Mouse (Mus musculus): Measurements from ENCODE around the gene Alg14.
A peak's percentile ranks its signal among the peaks of the same experiment; 100 is the strongest.

Alg14 gene

GRCm38 (mm10) chr3:121291560-121292258 is at the start of gene Alg14:
Gene Alg14, plus strand, starts transcription at chr3:121291773.
- DNase-seq (ENCODE audit: extremely low read depth, insufficient read length, low spot score) = peak; percentile 97

DNA sequence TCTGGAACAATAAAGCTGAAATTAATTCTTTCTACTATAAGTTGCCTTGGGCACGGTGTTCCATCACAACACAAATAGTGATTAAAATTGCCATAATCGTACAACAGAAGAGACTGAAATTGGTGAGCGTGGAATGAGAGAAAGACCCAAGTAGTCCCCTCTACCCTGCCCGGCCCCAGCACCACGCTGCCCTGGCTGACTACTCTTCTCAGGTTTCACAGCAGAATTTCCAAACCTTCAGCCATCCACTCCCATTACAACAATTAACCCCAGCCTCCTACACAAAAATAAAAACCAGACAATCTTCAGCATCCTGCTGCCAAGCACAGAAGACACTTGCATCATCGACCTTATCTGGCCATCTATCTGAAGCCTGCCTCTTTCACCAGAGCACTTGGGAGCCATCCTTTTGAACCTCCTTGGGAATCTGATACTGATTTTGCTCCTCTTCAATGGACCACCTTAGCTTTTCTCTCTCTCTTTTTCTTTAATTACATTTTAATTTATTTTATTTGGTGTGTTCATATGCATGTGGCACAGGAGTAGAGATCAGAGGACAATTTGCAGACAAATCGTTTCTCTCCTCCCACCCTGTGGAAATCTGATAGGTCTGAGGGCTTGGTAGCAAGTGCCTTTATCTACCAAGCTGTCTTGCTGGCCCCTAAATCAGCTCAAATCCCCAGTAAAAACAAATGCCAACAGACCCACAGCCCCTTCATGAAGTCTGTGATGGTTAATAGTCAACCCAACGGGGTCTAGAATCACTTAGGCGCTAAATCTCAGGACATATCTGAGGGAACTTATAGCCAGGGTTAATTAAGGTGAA is 49.2 kb upstream of the Alg14 start:
- DNase-seq (ENCODE audit: extremely low read depth, insufficient read length, low spot score) = no peak

- DNase-seq (ENCODE audit: extremely low read depth, insufficient read length, low spot score) = no peak
Measured at GRCm38 (mm10) chr3:121242941-121243340, 48.6 kb upstream of the Alg14 start.

DNA sequence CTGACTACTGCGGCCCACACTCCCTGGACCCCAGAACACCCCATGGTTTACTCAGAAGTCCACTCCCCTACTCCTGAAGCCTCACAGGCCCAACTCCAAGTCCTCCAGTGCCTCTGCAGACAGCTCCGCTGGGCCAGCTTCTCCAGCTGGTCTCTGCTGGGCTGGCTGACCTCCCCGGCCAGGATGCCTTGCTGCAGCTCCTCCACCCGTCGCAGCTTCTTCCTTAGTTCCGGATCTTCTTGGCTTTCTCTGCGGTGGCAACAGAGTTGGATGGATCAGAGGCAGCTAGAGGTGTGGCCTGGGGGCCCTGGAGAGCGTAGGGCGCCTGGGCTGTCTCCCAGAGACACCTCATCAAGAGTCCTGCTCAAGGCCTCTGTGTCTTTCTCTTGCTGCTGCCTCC is 41.5 kb upstream of the Alg14 start:
- DNase-seq (ENCODE audit: extremely low read depth, insufficient read length, low spot score) = no peak

DNA sequence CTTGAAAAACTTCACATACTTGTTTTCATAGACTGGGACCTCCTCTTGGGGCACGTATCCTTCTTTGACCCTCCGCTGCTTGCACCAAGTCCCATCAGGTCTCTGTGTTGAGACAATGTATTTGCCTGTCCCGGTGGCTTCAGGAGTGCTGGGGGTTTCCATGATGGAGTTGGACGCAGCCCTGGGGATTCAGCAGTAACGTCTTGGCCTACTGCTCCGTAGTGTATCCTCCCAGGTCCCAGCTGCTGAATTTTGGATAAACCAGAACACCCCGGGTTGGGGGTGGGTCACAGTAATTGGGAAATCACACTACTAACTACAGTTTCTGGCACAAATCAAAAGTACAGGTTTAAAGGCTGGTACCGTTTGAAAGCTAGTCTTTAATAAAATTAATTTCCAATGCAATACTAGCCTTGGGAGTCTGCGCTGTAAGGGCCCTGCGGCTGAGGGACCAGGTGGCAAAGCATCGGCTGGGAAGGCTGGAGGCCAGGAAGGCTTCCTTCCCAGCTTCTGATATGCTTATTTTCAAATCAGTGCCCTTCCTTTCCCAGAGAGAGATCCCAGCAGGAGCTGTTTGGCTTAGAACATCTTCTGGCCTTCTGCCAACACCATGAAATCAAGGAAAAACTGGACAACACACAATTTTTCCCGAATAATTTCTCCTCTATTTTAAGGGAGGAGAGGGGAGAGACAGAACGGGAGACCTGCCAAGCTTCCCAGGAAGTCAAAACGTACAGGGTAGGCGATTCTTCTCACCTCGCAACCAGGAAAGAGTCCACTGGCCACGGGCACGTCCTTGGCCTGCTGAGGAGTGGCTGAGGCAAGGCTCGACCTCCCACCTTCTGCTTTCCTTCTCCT is 40.8 kb upstream of the Alg14 start:
- DNase-seq (ENCODE audit: extremely low read depth, insufficient read length, low spot score) = no peak

GRCm38 (mm10) chr3:121255501-121255900 is 36.1 kb upstream of the Alg14 start:
- DNase-seq (ENCODE audit: extremely low read depth, insufficient read length, low spot score) = no peak

GRCm38 (mm10) chr3:121256131-121256530 is 35.4 kb upstream of the Alg14 start:
- DNase-seq (ENCODE audit: extremely low read depth, insufficient read length, low spot score) = no peak

- no peak for DNase-seq (ENCODE audit: extremely low read depth, insufficient read length, low spot score)
Measured at GRCm38 (mm10) chr3:121257418-121257817, 34.2 kb upstream of the Alg14 start.

GRCm38 (mm10) chr3:121258521-121259478 is 32.8 kb upstream of the Alg14 start:
- no peak for DNase-seq (ENCODE audit: extremely low read depth, insufficient read length, low spot score)

GRCm38 (mm10) chr3:121260041-121260440 is 31.5 kb upstream of the Alg14 start:
- no peak for DNase-seq (ENCODE audit: extremely low read depth, insufficient read length, low spot score)

GRCm38 (mm10) chr3:121260831-121261230 is 30.7 kb upstream of the Alg14 start:
- no peak for DNase-seq (ENCODE audit: extremely low read depth, insufficient read length, low spot score)

- DNase-seq (ENCODE audit: extremely low read depth, insufficient read length, low spot score) = no peak
Measured at GRCm38 (mm10) chr3:121261251-121261650, 30.3 kb upstream of the Alg14 start.

- no peak for DNase-seq (ENCODE audit: extremely low read depth, insufficient read length, low spot score)
Measured at GRCm38 (mm10) chr3:121261939-121262520, 29.5 kb upstream of the Alg14 start.

- no peak for DNase-seq (ENCODE audit: extremely low read depth, insufficient read length, low spot score)
Measured at GRCm38 (mm10) chr3:121262521-121263204, 28.9 kb upstream of the Alg14 start.

DNA sequence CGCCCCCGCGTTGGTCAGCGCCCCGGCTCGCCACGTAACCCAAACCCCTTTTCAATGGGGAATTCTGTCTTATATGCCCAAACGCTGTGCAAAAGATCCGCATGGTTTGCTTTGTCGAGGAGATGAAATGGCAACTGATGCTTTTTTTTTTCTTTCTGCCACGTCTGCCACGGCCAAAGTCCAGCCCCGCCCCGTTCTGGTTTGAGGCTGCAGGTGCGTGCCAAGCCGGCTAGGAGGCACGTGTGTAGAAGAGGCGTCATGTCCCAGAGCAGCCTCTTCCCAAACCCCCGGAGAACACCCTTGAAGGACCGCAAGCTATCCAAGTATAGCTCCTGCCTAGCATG is 28.4 kb upstream of the Alg14 start:
- no peak for DNase-seq (ENCODE audit: extremely low read depth, insufficient read length, low spot score)

GRCm38 (mm10) chr3:121264242-121264641 is 27.3 kb upstream of the Alg14 start:
- DNase-seq (ENCODE audit: extremely low read depth, insufficient read length, low spot score) = no peak

DNA sequence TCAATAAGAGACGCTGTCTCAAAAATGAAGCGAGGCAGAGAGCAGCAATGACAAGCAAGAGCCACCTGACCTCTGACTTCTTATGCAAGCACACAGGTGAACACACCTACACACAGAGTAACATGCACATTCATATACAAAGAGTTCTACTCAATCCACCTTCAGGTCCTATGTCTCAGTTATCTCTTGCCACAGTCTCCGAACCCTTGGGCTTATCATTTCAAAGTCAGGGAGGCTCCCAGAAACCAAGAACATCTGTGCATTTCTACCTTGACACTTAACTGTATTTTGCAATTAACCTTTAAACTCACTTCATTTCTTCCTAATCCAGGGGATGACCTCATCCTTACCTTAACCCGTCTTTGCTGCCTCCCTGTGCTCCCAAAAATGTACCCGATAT is 24.3 kb upstream of the Alg14 start:
- no peak for DNase-seq (ENCODE audit: extremely low read depth, insufficient read length, low spot score)

DNA sequence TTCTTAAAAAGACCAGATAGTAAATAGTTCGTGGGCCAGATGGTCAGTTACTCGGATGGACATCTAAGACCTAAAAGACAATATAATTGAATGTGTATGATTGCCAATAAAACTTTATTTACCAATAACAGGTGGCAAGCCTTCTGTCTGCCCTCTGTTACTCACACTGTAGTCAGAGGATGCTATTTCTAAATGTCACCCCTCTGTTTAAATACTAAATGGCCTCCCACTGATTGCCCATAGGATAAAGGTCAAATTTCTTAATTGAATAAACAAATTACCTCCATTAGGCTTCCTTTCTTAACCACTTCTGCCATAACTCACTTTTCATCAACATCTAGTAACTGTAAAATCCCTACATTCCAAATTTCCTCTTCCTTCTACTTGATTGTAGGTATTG is 19.0 kb upstream of the Alg14 start:
- DNase-seq (ENCODE audit: extremely low read depth, insufficient read length, low spot score) = no peak

DNA sequence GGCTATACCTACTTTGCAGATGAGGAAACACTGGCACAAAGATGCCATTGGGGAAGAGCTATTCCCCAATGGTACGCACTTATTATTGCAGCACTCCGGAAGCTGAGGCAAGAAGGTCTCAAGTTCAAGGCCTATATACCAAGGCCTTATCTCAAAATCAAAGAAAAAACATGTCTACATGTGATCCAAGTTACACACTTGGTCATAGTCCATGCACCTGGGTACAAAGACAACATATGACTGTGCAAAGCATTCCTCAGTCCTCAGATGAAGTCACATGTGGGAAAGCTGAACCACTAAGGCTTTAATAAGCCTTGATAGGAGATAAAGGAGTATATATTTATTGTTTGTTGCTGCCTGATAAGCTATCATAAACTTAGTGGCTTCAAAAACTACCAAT is 17.6 kb upstream of the Alg14 start:
- no peak for DNase-seq (ENCODE audit: extremely low read depth, insufficient read length, low spot score)

All from 3134 (cell line).